Mouse (Mus musculus) neural tube, embryonic 12.5 days (tissue): ENCODE data around the gene Pdia5. TPM values are rescaled to one million over a fixed set of nuclear protein-coding genes. Genes with fewer than 3 reads are reported as not detected.

Experiments
- ATAC-seq: fragments of 200-750 bp; cut with Nextera tagmentation; 2 replicates; pipeline ENCODE4 v1.8.0; 2017; ENCODE audit warnings: low read depth, mild to moderate bottlenecking, moderate TSS enrichment, moderate library complexity; ENCODE audit not compliant: low FRiP score
- H3K27ac ChIP-seq: fragments of 300-500 bp; sonication (generic); 2 replicates; pipeline ENCODE4 v1.5.1; 2016
- H3K27me3 ChIP-seq: fragments of 300-500 bp; sonication (generic); replicated peaks from 2 replicates; pipeline ENCODE4 v1.6.1; 2016; ENCODE audit warnings: mild to moderate bottlenecking
- H3K36me3 ChIP-seq: fragments of 300-500 bp; sonication (generic); 2 replicates; pipeline ENCODE4 v1.6.1; 2016; ENCODE audit warnings: mild to moderate bottlenecking
- H3K4me1 ChIP-seq: fragments of 300-500 bp; sonication (generic); 2 replicates; pipeline ENCODE4 v1.6.1; 2016
- H3K4me2 ChIP-seq: fragments of 300-500 bp; sonication (generic); replicated peaks from 2 replicates; pipeline ENCODE4 v1.6.1; 2016; ENCODE audit warnings: mild to moderate bottlenecking
- H3K4me3 ChIP-seq: fragments of 300-500 bp; sonication (generic); 2 replicates; pipeline ENCODE4 v1.5.1; 2016
- H3K9ac ChIP-seq: fragments of 300-500 bp; sonication (generic); 2 replicates; pipeline ENCODE4 v1.6.1; 2016; ENCODE audit warnings: mild to moderate bottlenecking
- H3K9me3 ChIP-seq: fragments of 300-500 bp; sonication (generic); 2 replicates; pipeline ENCODE4 v1.6.1; 2016; ENCODE audit warnings: mild to moderate bottlenecking
- WGBS: fragments of 180-500 bp; shearing (Covaris S2); methylation state at CpG from one replicate; pipeline ENCODE4 v1.1.7; 2016; 5-methylcytosine and 5-hydroxymethylcytosine counted together
- polyA plus RNA-seq: library from polyadenylated mRNA; unstranded; fragments of >200 nt; fragmentation: Nextera tagmentation; extraction: Ambion mirVana; gene quantifications from 2 replicates; pipeline ENCODE4 v1.2.1, GENCODE M21; 2016

Gene Pdia5
- polyA plus RNA-seq, 1 experiment from 2014 or later = 24.0 TPM

DNA sequence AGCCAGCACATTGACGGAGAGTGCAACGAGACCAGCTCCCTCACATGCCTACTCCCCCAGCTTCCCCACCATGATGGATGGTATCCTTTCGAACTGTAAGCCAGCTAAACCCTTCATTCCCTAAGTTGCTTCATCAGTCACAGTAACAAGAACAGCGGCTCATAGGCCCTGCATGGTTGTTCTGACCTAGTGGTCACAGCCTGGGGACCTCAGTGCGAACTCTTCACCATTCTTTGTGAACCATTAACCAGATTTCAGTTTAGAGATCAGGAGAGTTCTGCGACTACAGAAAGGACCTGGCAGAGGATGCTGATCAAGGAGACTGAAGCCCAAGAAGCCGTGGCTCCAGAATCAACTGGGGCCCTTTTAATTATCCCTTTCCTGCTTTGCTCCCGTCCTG, 13.6 kb upstream of the Pdia5 start:
- no peaks in the 10 kb centered on the region; the same call in 1 of the 2 replicates for H3K4me1 ChIP-seq
- H3K27me3 ChIP-seq = no peaks in the 10 kb centered on the region
- 82% methylated on average over 8 of the region's 8 CpGs for WGBS
- no peaks in the 10 kb centered on the region for H3K36me3 ChIP-seq
- H3K4me2 ChIP-seq = no peak overlapping the region
- H3K9ac ChIP-seq = no peak overlapping the region
- no peaks in the 10 kb centered on the region for H3K9me3 ChIP-seq
- no peak for ATAC-seq
- no peak overlapping the region for H3K4me3 ChIP-seq
- H3K27ac ChIP-seq = no peak overlapping the region

DNA sequence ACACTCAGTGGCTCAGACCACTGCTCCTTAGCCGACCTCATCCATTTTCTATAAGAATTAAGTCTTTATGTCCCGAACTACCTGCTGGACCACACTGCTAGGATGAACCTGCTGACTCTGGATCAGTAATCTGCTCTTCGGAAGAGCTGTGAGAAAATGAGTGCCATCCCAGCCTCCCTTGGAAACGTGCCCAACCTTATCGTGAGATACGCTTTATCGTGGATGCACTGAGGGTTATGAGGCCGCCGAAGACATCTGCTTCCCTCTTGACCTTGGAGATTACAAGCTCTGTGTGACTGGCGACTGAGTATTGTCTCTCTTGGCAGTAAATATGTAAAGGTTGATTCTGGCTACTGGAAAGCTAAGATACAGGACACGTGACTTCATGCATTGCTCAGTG, 11.8 kb upstream of the Pdia5 start:
- H3K4me1 ChIP-seq = no peaks in the 10 kb centered on the region
- WGBS = 91% methylated on average over 11 of the region's 11 CpGs
- H3K4me2 ChIP-seq = no peak overlapping the region
- no peaks in the 10 kb centered on the region for H3K36me3 ChIP-seq
- H3K27me3 ChIP-seq = no peaks in the 10 kb centered on the region
- H3K4me3 ChIP-seq = no peak overlapping the region
- no peak overlapping the region for H3K9ac ChIP-seq
- H3K9me3 ChIP-seq = no peaks in the 10 kb centered on the region
- ATAC-seq = no peak
- no peak overlapping the region for H3K27ac ChIP-seq

DNA sequence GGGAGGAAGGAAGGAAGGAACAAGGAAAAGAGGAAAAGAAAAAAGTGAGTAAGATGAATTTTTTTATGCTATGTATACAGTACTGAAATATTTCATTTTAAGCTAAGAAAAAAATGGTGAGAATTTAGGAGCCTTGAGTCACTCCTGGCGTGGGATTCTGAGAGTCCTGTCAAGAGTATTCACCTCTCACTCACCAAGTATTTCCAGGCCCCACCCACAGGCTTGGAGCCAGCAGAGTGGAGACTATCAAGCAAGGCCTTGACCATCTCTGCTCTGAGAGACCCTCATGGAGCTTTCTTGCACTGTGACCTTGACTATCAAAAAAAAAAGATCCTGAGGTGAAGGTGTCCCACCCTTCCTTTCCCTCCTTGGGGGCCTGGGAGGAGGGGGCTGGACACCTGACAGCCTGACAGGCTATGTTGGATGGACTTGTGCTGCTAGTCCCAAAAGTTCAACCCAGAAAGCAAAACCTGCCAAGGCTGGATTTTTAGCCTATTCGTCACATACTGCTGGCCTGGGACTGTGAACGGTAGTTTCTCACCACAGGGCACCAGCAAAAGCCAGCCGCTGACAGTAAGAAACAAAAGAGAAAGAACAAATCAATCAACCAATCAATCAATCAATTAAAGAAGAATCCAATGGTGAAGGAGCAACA, 10.6 kb upstream of the Pdia5 start:
- H3K9me3 ChIP-seq = no peaks in the 10 kb centered on the region
- no peak for ATAC-seq
- H3K4me2 ChIP-seq = no peak overlapping the region
- H3K4me3 ChIP-seq = no peak overlapping the region
- H3K36me3 ChIP-seq = no peaks in the 10 kb centered on the region
- H3K27me3 ChIP-seq = no peaks in the 10 kb centered on the region
- no peak overlapping the region for H3K9ac ChIP-seq
- 44% methylated on average over 4 of the region's 4 CpGs for WGBS
- no peaks in the 10 kb centered on the region for H3K4me1 ChIP-seq
- no peak overlapping the region for H3K27ac ChIP-seq

DNA sequence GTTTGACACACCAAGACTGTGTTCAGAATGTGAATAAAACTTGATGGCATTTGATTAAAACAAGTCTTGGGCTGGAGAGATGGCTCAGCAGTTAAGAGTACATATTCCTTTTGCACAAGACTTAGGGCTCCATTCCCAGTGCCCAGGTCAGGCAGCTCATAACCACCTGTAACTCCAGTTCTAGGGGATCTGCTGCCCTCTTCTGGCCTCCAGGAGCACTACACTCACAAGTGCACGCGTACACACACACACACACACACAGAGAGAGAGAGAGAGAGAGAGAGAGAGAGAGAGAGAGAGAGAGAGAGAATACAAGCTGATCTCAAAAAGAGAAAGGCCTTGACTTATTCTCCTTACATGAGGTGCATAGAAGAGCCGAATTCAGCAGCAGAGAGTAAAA, 9.7 kb upstream of the Pdia5 start:
- Histone ChIP-seq H3K27ac (no peak overlapping the region), H3K4me2 (no peak overlapping the region), H3K36me3 (no peaks in the 10 kb centered on the region), H3K9ac (no peak overlapping the region), H3K4me1 (no peaks in the 10 kb centered on the region), H3K9me3 (no peaks in the 10 kb centered on the region), H3K27me3 (no peaks in the 10 kb centered on the region), H3K4me3 (no peak overlapping the region)
- WGBS = 97% methylated on average over 3 of the region's 3 CpGs
- ATAC-seq = no peak

DNA sequence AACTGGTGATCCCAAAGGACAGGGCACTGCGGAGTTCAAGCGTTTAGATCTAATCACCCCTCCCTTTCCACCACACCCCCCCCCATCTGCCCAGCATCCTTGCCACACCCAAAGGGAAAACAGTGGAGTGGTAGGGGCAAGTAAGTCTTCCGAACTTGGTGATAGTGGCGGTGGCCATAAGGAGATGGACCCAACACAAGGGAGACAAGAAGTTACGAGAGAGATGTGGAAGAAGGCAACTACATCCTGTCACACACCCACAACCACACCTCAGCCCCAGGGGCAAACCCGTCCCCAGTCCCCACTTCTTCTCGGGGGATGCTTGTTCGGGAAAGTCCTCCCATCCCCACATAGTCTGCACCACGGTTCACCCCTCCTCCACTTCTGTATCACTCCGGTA, 880 bp downstream of the Pdia5 start:
- H3K27ac ChIP-seq = no peak overlapping the region

DNA sequence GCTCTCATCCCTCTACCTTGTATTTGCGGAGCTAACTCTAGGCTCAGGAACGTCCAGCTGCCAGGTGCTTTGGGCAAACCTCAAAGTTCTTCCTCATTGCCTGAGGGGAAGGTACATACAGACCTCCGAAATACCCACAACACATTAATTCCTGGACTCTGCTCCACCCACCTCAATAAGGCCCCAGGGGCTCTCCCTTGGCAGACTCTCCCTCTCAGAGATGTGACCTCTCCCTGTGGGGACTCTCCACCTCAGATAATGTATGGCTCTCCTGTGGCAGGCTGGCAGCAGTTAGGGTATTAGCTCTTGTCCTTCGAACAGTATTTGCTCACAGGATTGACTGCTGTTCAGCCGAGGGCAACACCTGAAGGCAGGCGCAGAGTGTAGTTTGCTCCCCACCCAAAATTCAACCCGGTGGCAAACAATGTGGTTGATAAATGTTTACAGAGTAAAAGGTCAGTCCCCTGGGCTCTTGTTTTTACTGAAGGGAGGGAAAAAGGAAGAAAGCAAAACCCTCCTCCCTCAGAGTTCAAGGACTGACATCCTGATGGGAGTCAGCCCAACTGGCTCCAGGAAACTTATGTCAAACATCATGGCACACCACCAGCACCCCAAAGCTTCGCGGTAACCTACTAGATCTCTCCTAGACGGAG, 1.5 kb downstream of the Pdia5 start:
- WGBS = 42% methylated on average over 10 of the region's 10 CpGs
- no peak for ATAC-seq
- H3K9ac ChIP-seq = no peak overlapping the region
- H3K27me3 ChIP-seq = no peaks in the 10 kb centered on the region
- no peaks in the 10 kb centered on the region for H3K36me3 ChIP-seq
- peak overlapping the region; percentile 75; the same call in 1 of the 2 replicates for H3K4me3 ChIP-seq
- peak overlapping the region; percentile 97 for H3K4me2 ChIP-seq
- H3K4me1 ChIP-seq = peaks cover 31% of the 10 kb centered on the region
- no peak overlapping the region for H3K27ac ChIP-seq
- no peaks in the 10 kb centered on the region for H3K9me3 ChIP-seq

More for the DNA sequence above, 880 bp downstream of the Pdia5 start:
- Histone ChIP-seq H3K27me3 (no peaks in the 10 kb centered on the region), H3K4me3 (peak overlapping the region; percentile 75), H3K4me2 (peak overlapping the region; percentile 97), H3K9ac (peak overlapping the region; percentile 59), H3K4me1 (peaks cover 26% of the 10 kb centered on the region), H3K36me3 (no peaks in the 10 kb centered on the region), H3K9me3 (no peaks in the 10 kb centered on the region)
- WGBS = 8% methylated on average over 10 of the region's 10 CpGs
- no peak for ATAC-seq

DNA sequence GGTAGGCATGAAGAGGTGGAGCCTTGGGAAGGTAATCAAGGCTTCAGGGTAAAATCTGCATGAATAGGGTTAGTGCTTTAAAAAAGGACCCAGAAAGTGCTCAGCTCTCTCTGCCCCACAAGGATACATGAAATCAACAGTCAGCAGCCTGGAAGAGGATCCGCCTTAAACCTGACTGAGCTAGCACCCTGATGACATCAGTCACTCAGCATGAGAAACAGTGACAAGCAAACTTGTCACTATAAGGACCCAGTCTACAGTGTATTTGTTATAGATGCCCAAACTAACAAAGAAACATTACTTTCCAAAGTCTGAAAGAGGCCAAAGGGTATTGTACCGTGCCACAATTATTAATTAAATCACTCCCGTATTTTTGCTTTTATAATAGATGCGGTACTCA, 2.9 kb downstream of the Pdia5 start:
- no peak overlapping the region for H3K27ac ChIP-seq
- peaks cover 38% of the 10 kb centered on the region for H3K4me1 ChIP-seq
- no peaks in the 10 kb centered on the region for H3K27me3 ChIP-seq
- H3K36me3 ChIP-seq = no peaks in the 10 kb centered on the region
- ATAC-seq = no peak
- no peak overlapping the region for H3K4me3 ChIP-seq
- H3K9ac ChIP-seq = no peak overlapping the region
- no peak overlapping the region for H3K4me2 ChIP-seq
- 71% methylated on average over 4 of the region's 4 CpGs for WGBS
- H3K9me3 ChIP-seq = no peaks in the 10 kb centered on the region

DNA sequence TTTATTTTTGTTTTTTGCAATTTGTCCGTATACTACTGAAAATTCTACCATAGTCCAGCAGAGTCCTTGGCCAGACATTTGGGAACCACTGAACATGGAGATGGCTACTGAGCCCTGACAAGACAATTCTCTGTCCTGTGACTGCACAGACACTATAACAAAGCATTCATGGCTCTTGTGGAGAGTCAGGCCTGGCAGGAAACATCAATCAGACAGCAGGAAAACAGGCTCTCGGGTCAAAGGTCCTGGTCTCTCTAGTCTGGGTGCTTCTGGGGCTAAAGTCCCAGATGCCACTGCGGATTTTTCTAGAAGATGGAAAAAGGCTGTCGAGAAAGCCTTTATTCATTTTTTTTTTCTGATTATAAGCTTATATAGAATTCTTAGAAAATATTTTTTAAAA, 3.6 kb downstream of the Pdia5 start:
- no peak overlapping the region for H3K9ac ChIP-seq
- no peaks in the 10 kb centered on the region for H3K27me3 ChIP-seq
- H3K36me3 ChIP-seq = no peaks in the 10 kb centered on the region
- no peak overlapping the region for H3K4me3 ChIP-seq
- peaks cover 38% of the 10 kb centered on the region for H3K4me1 ChIP-seq
- H3K9me3 ChIP-seq = no peaks in the 10 kb centered on the region
- ATAC-seq = no peak
- H3K27ac ChIP-seq = no peak overlapping the region
- no peak overlapping the region for H3K4me2 ChIP-seq
- WGBS = 16% methylated on average over 4 of the region's 4 CpGs

DNA sequence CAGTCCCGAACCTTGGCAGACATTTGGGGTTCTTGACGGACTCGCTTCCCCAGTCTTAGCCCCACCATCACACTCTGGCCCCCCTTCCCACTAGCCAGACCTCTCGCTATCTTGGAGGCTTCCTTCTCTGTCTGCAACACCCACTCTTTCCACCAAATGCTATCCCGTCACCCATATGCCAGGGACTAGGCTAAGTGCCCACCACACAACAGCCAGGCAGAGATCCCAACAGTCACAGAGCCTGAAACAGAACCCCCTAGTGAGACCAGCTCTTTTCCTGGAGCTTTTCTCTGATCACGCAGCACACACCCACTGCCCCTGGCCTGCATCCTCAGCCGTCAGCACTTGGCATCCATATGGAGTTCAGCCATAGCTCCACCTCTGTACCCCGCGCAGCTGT, 5.0 kb downstream of the Pdia5 start:
- ATAC-seq = no peak
- Histone ChIP-seq H3K4me3 (no peak overlapping the region), H3K27ac (no peak overlapping the region), H3K9me3 (no peaks in the 10 kb centered on the region), H3K4me1 (peaks cover 38% of the 10 kb centered on the region), H3K36me3 (no peaks in the 10 kb centered on the region), H3K4me2 (no peak overlapping the region), H3K9ac (no peak overlapping the region), H3K27me3 (no peaks in the 10 kb centered on the region)
- 77% methylated on average over 9 of the region's 9 CpGs for WGBS

DNA sequence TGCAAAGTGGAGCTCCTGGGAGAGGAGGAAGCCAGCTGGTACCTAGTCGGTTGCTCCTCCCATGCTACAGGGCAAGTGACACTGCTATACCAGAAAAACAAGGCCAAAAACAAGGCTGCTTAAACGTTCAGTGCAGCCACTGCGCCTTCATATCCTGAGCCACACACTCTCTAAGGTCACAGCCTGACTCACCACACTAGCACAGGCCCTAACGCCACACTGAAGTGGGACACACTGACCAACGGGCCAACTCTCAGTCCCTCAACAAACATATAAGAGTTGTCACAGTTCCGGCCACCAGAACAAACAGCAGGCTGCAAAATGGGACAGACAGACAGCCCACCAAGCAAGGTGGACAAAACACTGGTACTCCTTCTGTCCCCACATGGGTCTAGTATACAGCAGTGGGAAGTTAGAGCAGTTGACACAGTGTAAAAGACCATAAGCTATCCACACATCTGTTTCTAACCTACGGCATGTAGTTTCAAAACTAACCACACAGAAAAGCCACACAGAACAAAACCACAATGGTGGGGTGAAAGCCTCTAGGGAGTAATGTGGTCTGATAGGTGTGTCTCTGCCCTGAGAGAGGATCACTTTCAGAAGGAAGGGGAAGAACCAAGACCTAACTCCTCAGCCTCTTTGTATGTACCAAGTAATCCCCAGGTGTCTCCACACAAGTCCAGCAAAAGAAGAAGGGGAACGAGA, 6.0 kb downstream of the Pdia5 start:
- Histone ChIP-seq H3K27ac (no peak overlapping the region), H3K27me3 (no peaks in the 10 kb centered on the region), H3K4me1 (peaks cover 31% of the 10 kb centered on the region), H3K36me3 (no peaks in the 10 kb centered on the region), H3K4me3 (no peak overlapping the region), H3K4me2 (0 out of 2 replicates have a peak overlapping the region, but pooled peaks have one; percentile 8), H3K9ac (no peak overlapping the region), H3K9me3 (no peaks in the 10 kb centered on the region)
- WGBS = 50% methylated on average over 8 of the region's 8 CpGs
- ATAC-seq = no peak

DNA sequence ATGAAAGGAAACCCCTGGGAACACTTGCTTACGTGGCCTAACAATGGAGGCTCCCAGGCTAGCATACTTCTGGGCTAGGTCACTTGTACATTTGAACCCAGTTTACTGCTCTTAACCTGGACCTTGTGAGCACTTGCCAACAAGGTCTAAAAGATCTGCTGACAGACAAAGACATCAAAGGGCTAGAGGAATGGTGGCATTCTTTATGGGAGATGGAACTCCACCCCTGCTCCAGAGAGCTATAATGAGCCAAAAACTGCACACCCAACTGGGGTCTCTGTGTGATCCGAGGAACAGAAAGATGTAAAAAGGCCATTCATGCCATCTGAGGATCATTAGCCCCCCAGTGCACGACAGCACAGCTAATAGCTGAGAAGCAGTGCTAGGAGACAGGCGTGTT, 6.6 kb downstream of the Pdia5 start:
- Histone ChIP-seq H3K36me3 (no peaks in the 10 kb centered on the region), H3K9ac (no peak overlapping the region), H3K27me3 (no peaks in the 10 kb centered on the region), H3K4me3 (no peak overlapping the region), H3K4me1 (peaks cover 26% of the 10 kb centered on the region), H3K27ac (no peak overlapping the region), H3K9me3 (no peaks in the 10 kb centered on the region), H3K4me2 (0 out of 2 replicates have a peak overlapping the region, but pooled peaks have one; percentile 8)
- no peak for ATAC-seq
- 8% methylated on average over 4 of the region's 4 CpGs for WGBS

DNA sequence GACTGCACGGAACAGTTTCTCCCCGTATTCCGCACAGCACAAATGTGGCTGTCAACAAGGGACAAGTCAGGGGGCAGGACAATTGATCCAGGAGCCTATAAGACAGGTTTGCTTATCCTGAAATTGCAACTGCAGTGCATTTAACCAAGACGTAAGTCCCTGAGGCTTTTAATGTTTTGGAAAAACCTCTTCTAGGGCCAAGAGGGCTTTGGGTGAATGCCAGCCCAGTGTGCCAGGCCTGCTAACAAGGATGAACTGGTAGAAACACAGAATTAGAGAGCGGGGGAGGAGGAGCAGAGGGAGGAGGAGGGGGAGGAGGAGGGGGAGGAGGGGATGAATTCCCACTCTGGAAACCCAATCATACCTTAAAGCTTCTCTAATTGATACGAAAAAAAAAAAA, 11.4 kb downstream of the Pdia5 start:
- WGBS = 84% methylated on average over 6 of the region's 6 CpGs
- no peaks in the 10 kb centered on the region for H3K36me3 ChIP-seq
- ATAC-seq = no peak
- no peak overlapping the region for H3K27ac ChIP-seq
- H3K27me3 ChIP-seq = no peaks in the 10 kb centered on the region
- no peak overlapping the region for H3K9ac ChIP-seq
- H3K4me1 ChIP-seq = peaks cover 8% of the 10 kb centered on the region
- no peaks in the 10 kb centered on the region for H3K9me3 ChIP-seq
- no peak overlapping the region for H3K4me3 ChIP-seq
- no peak overlapping the region for H3K4me2 ChIP-seq
